Mouse (Mus musculus) embryo, embryonic 10.5 days (tissue): ENCODE measurements around the gene Prdx2.

Experiments used
- DNase-seq: peaks from one replicate; pipeline ENCODE4 v3.0.0-alpha.2; 2015; ENCODE audit warnings: low spot score

The Prdx2 gene

GRCm38 (mm10) chr8:85007686-85008085, 38.3 kb downstream of the Prdx2 start:
- DNase-seq: peak; percentile 39

- no peak for DNase-seq
These were observed 41.9 kb downstream of the Prdx2 start for GRCm38 (mm10) chr8:85011242-85011641.

- peak; percentile 89 for DNase-seq
These were observed 43.9 kb downstream of the Prdx2 start for GRCm38 (mm10) chr8:85013230-85013840.

GRCm38 (mm10) chr8:85014431-85014830, 45.0 kb downstream of the Prdx2 start, which contains the start of gene Best2:
Gene Best2, minus strand, starts transcription at chr8:85014531.
- no peak for DNase-seq

- DNase-seq: no peak
These were observed 47.3 kb downstream of the Prdx2 start for GRCm38 (mm10) chr8:85016724-85017123.

- no peak for DNase-seq
These were observed 47.8 kb downstream of the Prdx2 start for GRCm38 (mm10) chr8:85017209-85017608.

GRCm38 (mm10) chr8:85021514-85022055, 52.2 kb downstream of the Prdx2 start:
- DNase-seq: no peak

- DNase-seq: no peak
These were observed 54.5 kb downstream of the Prdx2 start for GRCm38 (mm10) chr8:85023846-85024245.
